Mouse (Mus musculus): ENCODE results near the gene Exd2. TPM values are rescaled to one million over a fixed set of nuclear protein-coding genes. Genes with fewer than 3 reads are reported as not detected.

Exd2 gene
- total RNA-seq, 2 experiments from 2014 or later = 18.6 to 20.2 TPM

Other genes starting within 250 kb of the Exd2 start
- 10 to 100 TPM; 31.2 to 46.1 TPM for gene Actn1, start 202.7 kb upstream of the Exd2 start, total RNA-seq (2021)
- gene Dcaf5, start 26.5 kb upstream of the Exd2 start, total RNA-seq (2021) = 10 to 100 TPM; 32.1 to 33.1 TPM
- 1 to 10 TPM; 7.1 to 8.8 TPM for gene Galnt16, start 55.2 kb downstream of the Exd2 start, total RNA-seq (2021)
- gene Slc39a9, start 180.8 kb downstream of the Exd2 start, total RNA-seq (2021) = 10 to 100 TPM; 41.8 to 57.6 TPM
- 10 to 100 TPM; 47.4 to 56.1 TPM for gene Erh, start 181.2 kb downstream of the Exd2 start, total RNA-seq (2021)
- not detected for gene Plekhd1, start 229.5 kb downstream of the Exd2 start, total RNA-seq (2021)

Measured in adrenal gland, postnatal 36 days (tissue).